Mouse (Mus musculus): ENCODE measurements around the gene Spag17.

- TF ChIP-seq E2F4 (IDR thresholded peaks at IDR 0.05; ENCODE audit: insufficient read depth) = no peak
- no peak for TF ChIP-seq POLR2A (IDR thresholded peaks at IDR 0.05; ENCODE audit: insufficient read length, low read depth)
- no peak for TF ChIP-seq MYOG (IDR thresholded peaks at IDR 0.05; ENCODE audit: control insufficient read depth in 1 of 3, insufficient read depth in 1 of 3, insufficient read length in 2 of 3, low read depth in 2 of 3)
- no peak for TF ChIP-seq USF1 (IDR thresholded peaks at IDR 0.05; ENCODE audit: low read depth)
Observed at GRCm38 (mm10) chr3:99842333-99842732, 42.9 kb upstream of the Spag17 start.

Measured in myocyte (in vitro differentiated cells).